Mouse (Mus musculus): ENCODE results near the gene Xxylt1.

DNA sequence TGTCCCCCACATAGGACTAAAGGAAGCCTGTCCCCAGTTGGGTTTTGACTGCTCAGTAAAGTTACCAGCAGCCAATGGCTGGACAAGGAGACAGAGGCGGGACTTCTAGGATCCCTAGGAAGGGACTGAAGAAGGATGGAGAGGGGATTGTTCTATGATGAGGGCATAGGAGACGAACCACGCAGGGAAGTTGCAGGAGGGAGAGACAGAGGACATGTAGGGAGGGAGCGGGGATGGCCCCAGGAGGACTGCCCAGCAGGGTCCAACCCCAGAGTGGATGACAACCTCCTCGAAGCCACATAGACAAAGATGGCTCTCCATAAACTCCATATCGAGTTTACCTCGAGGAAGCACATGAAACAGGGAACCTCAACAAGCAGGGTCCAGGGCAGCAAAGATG, 157.3 kb downstream of the Xxylt1 start:
- no peak for TF ChIP-seq POLR2A (IDR thresholded peaks at IDR 0.05; ENCODE audit: low read depth, low read length)
- no peak for TF ChIP-seq CTCF (IDR thresholded peaks at IDR 0.05; ENCODE audit: borderline replicate concordance, insufficient read depth, low read length)

Measured in embryonic fibroblast, embryonic 13.5 days (primary cell).